In the genomic region with DNA sequence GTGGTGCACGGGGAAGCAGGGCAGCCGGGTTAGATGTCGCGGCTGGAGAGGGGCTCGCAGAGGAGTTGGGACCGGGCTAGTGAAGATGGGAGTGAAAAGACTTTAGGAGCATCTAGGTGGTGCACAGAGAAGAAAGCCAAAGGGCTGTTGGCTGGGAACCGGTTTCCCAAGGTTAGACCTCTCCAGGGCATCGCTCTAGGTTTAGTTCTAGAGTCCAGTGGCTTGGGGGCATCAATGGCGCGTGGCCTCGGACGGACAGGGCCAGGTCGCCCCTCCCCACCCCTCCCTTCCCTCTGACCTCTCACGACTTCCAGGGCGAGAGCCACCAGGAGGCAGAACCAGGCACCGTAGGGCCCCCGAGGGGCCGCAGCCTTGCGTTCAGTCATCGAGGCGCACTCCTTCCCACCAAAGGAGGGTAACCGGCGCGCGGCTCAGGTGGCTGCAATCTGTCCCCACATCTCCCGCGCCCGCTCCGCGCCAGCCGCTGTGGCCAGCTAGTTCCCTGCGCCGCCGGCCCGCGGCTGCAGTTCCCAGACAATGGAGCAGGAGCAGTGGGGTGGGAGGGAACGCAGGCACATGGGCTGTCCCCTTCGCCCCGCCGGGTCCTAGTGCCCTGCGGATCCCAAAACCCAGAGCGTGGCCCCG, we compare ENCODE assay signal across 8 mouse cellular contexts. TPM values are rescaled to one million over a fixed set of nuclear protein-coding genes. Genes with fewer than 3 reads are reported as not detected.
A peak's percentile ranks its signal among the peaks of the same experiment; 100 is the strongest.
DNase-seq lines count a peak whose midpoint lies in the region; ATAC-seq and TF ChIP-seq lines count a peak whose summit lies in the region.

No protein-coding gene starts in this region.

- peaks cover 34% of the 10 kb centered on the region for H3K79me2 ChIP-seq in C2C12 (ENCODE audit: control insufficient read depth, insufficient read depth)

- peak overlapping the region; percentile 91 for H3K4me2 ChIP-seq in forebrain, embryonic 14.5 days (ENCODE audit: low read length)
- peak overlapping the region; percentile 84 for H3K4me2 ChIP-seq in heart, postnatal 0 days (ENCODE audit: low read depth, low read length)
- peak overlapping the region; percentile 62 for H3K4me2 ChIP-seq in liver, embryonic 12.5 days

- peak overlapping the region; percentile 80 for H3K4me3 ChIP-seq in C2C12 (ENCODE audit: insufficient read depth, poor library complexity, severe bottlenecking)
- H3K4me3 ChIP-seq in brown adipose tissue, adult 24 weeks (ENCODE audit: insufficient read depth, low read depth, low read length): peak overlapping the region; percentile 76
- peak overlapping the region; percentile 95 for H3K4me3 ChIP-seq in forebrain, embryonic 14.5 days (ENCODE audit: low read depth, low read length)
- H3K4me3 ChIP-seq in heart, postnatal 0 days (ENCODE audit: low read depth, low read length): peak overlapping the region; percentile 70
- peak overlapping the region; percentile 57 for H3K4me3 ChIP-seq in liver, embryonic 12.5 days

- peak; percentile 96 for ATAC-seq in forebrain, embryonic 14.5 days
- peak; percentile 91 for ATAC-seq in heart, postnatal 0 days (ENCODE audit: insufficient read depth, low read depth)
- peak; percentile 63 for ATAC-seq in liver, embryonic 12.5 days

- DNase-seq in forebrain, embryonic 14.5 days (ENCODE audit: low spot score): peak; percentile 93
- DNase-seq in heart, postnatal 0 days (ENCODE audit: low spot score): peak; percentile 74
- peak; percentile 79 to 89 for DNase-seq in kidney, postnatal 25 days
- peak; percentile 92 for DNase-seq in neural tube, embryonic 10.5 days (ENCODE audit: extremely low spot score, low spot score)
- peak; percentile 31 for DNase-seq in thymus, postnatal 0 days (ENCODE audit: low spot score)

- H3K27ac ChIP-seq in brown adipose tissue, adult 24 weeks (replicated peaks; ENCODE audit: low read depth, low read length): no peak overlapping the region
- H3K27ac ChIP-seq in forebrain, embryonic 14.5 days (ENCODE audit: low read depth, low read length): peak overlapping the region; percentile 92
- peak overlapping the region; percentile 52; the same call in 1 of the 2 replicates for H3K27ac ChIP-seq in heart, postnatal 0 days (ENCODE audit: low read depth)
- no peak overlapping the region for H3K27ac ChIP-seq in liver, embryonic 12.5 days

- WGBS in forebrain, embryonic 14.5 days: under 1% methylated on average over 42 of the region's 43 CpGs
- under 1% methylated on average over 42 of the region's 43 CpGs for WGBS in heart, postnatal 0 days
- WGBS in liver, embryonic 12.5 days (ENCODE audit: insufficient replicate concordance): 1% methylated on average over 40 of the region's 43 CpGs

- TF ChIP-seq CTCF in C2C12 (IDR thresholded peaks at IDR 0.05; ENCODE audit: control insufficient read depth, insufficient read depth, insufficient read length): no peak
- TF ChIP-seq CTCF in heart, postnatal 0 days (IDR thresholded peaks at IDR 0.05; ENCODE audit: low read depth): peak; percentile 12

- H3K79me3 ChIP-seq in C2C12 (ENCODE audit: low read depth): peaks cover 21% of the 10 kb centered on the region

- TF ChIP-seq EP300 in heart, postnatal 0 days (IDR thresholded peaks at IDR 0.05; ENCODE audit: low read depth): no peak; the same call in 1 of the 2 replicates

- H3ac ChIP-seq in C2C12 (ENCODE audit: control insufficient read depth, insufficient read length, low read depth): peak overlapping the region; percentile 85

- H3K9me3 ChIP-seq in forebrain, embryonic 14.5 days (replicated peaks; ENCODE audit: control insufficient read depth, low read length): no peaks in the 10 kb centered on the region
- no peaks in the 10 kb centered on the region for H3K9me3 ChIP-seq in heart, postnatal 0 days (replicated peaks; ENCODE audit: control insufficient read depth, low read length)
- H3K9me3 ChIP-seq in liver, embryonic 12.5 days (replicated peaks): no peaks in the 10 kb centered on the region

- H3K27me3 ChIP-seq in C2C12 (ENCODE audit: control insufficient read depth, insufficient read depth, insufficient read length): no peaks in the 10 kb centered on the region
- no peaks in the 10 kb centered on the region for H3K27me3 ChIP-seq in forebrain, embryonic 14.5 days (replicated peaks; ENCODE audit: control insufficient read depth, insufficient read depth, low read length)
- H3K27me3 ChIP-seq in heart, postnatal 0 days (ENCODE audit: control insufficient read depth, insufficient read depth, low read length): no peaks in the 10 kb centered on the region
- peaks cover 47% of the 10 kb centered on the region for H3K27me3 ChIP-seq in liver, embryonic 12.5 days (replicated peaks)

- peak overlapping the region; percentile 98 for H3K9ac ChIP-seq in forebrain, embryonic 14.5 days (ENCODE audit: low read length)
- H3K9ac ChIP-seq in heart, postnatal 0 days (replicated peaks; ENCODE audit: low read depth, low read length): peak overlapping the region; percentile 67
- peak overlapping the region; percentile 61 for H3K9ac ChIP-seq in liver, embryonic 12.5 days

- peaks cover 64% of the 10 kb centered on the region for H3K36me3 ChIP-seq in C2C12 (ENCODE audit: control insufficient read depth, insufficient read depth)
- H3K36me3 ChIP-seq in forebrain, embryonic 14.5 days (ENCODE audit: control insufficient read depth, insufficient read depth, low read length): peaks cover 63% of the 10 kb centered on the region
- peaks cover 57% of the 10 kb centered on the region for H3K36me3 ChIP-seq in heart, postnatal 0 days (replicated peaks; ENCODE audit: control insufficient read depth, insufficient read depth, low read length)
- H3K36me3 ChIP-seq in liver, embryonic 12.5 days: peaks cover 55% of the 10 kb centered on the region

- H3K4me1 ChIP-seq in brown adipose tissue, adult 24 weeks (ENCODE audit: control insufficient read depth, insufficient read depth, insufficient read length, low read length): peaks cover 4% of the 10 kb centered on the region; the same call in 1 of the 2 replicates
- peaks cover 19% of the 10 kb centered on the region for H3K4me1 ChIP-seq in forebrain, embryonic 14.5 days (ENCODE audit: control insufficient read depth, insufficient read depth, low read length)
- peaks cover 14% of the 10 kb centered on the region; the same call in 1 of the 2 replicates for H3K4me1 ChIP-seq in heart, postnatal 0 days (ENCODE audit: control insufficient read depth, insufficient read depth)
- H3K4me1 ChIP-seq in liver, embryonic 12.5 days: peaks cover 15% of the 10 kb centered on the region; the same call in 1 of the 2 replicates

RNA-seq across cellular contexts. Expression of a gene that starts 0.4 kb away (rescaled TPM):
- polyA plus RNA-seq in C2C12 (2012; fragmentation: generic; extraction: Trizol): 130 TPM
- 1.7 and 2.1 TPM in 2 replicates for polyA plus RNA-seq in brown adipose tissue, adult 24 weeks (2012; ENCODE audit: insufficient read depth, insufficient read length, missing spikeins)
- 106 and 149 TPM in 2 replicates for polyA plus RNA-seq in forebrain, embryonic 14.5 days (2014; fragmentation: Nextera tagmentation; extraction: Ambion mirVana)
- 69.1 and 71.7 TPM in 2 replicates for total RNA-seq in heart, postnatal 0 days (2014; rRNA removed; ENCODE audit: low replicate concordance)
- polyA plus RNA-seq in heart, postnatal 0 days (2015; fragmentation: Nextera tagmentation; extraction: Ambion mirVana): 19.3 and 19.5 TPM in 2 replicates
- 10.6 TPM in 2 replicates for polyA plus RNA-seq in liver, embryonic 12.5 days (2016; fragmentation: Nextera tagmentation; extraction: Ambion mirVana)
- polyA plus RNA-seq in thymus, postnatal 0 days (2015; fragmentation: Nextera tagmentation; extraction: Ambion mirVana): 3.6 and 4.2 TPM in 2 replicates

RNA-seq across cellular contexts. Expression of a gene that starts 12.4 kb away (rescaled TPM):
- 141 TPM for polyA plus RNA-seq in C2C12 (2012; fragmentation: generic; extraction: Trizol)
- 75.1 and 80.3 TPM in 2 replicates for polyA plus RNA-seq in brown adipose tissue, adult 24 weeks (2012; ENCODE audit: insufficient read depth, insufficient read length, missing spikeins)
- polyA plus RNA-seq in forebrain, embryonic 14.5 days (2014; fragmentation: Nextera tagmentation; extraction: Ambion mirVana): 42.7 and 47.7 TPM in 2 replicates
- 80.6 and 99.8 TPM in 2 replicates for total RNA-seq in heart, postnatal 0 days (2014; rRNA removed; ENCODE audit: low replicate concordance)
- polyA plus RNA-seq in heart, postnatal 0 days (2015; fragmentation: Nextera tagmentation; extraction: Ambion mirVana): 85.8 and 90.9 TPM in 2 replicates
- 28.2 and 28.5 TPM in 2 replicates for polyA plus RNA-seq in liver, embryonic 12.5 days (2016; fragmentation: Nextera tagmentation; extraction: Ambion mirVana)
- 35.2 and 41.6 TPM in 2 replicates for polyA plus RNA-seq in thymus, postnatal 0 days (2015; fragmentation: Nextera tagmentation; extraction: Ambion mirVana)

RNA-seq across cellular contexts. Expression of a gene that starts 25.7 kb away (rescaled TPM):
- polyA plus RNA-seq in C2C12 (2012; fragmentation: generic; extraction: Trizol): 299 TPM
- 64.9 and 65.6 TPM in 2 replicates for polyA plus RNA-seq in brown adipose tissue, adult 24 weeks (2012; ENCODE audit: insufficient read depth, insufficient read length, missing spikeins)
- 44.2 and 45.5 TPM in 2 replicates for polyA plus RNA-seq in forebrain, embryonic 14.5 days (2014; fragmentation: Nextera tagmentation; extraction: Ambion mirVana)
- 362 and 463 TPM in 2 replicates for total RNA-seq in heart, postnatal 0 days (2014; rRNA removed; ENCODE audit: low replicate concordance)
- polyA plus RNA-seq in heart, postnatal 0 days (2015; fragmentation: Nextera tagmentation; extraction: Ambion mirVana): 33.0 and 36.8 TPM in 2 replicates
- 24.1 and 25.6 TPM in 2 replicates for polyA plus RNA-seq in liver, embryonic 12.5 days (2016; fragmentation: Nextera tagmentation; extraction: Ambion mirVana)
- 31.6 and 34.9 TPM in 2 replicates for polyA plus RNA-seq in thymus, postnatal 0 days (2015; fragmentation: Nextera tagmentation; extraction: Ambion mirVana)

RNA-seq across cellular contexts. Expression of a gene that starts 29.8 kb away (rescaled TPM):
- polyA plus RNA-seq in C2C12 (2012; fragmentation: generic; extraction: Trizol): 6.3 TPM
- polyA plus RNA-seq in brown adipose tissue, adult 24 weeks (2012; ENCODE audit: insufficient read depth, insufficient read length, missing spikeins): 2.1 and 2.4 TPM in 2 replicates
- 0.34 and 0.49 TPM in 2 replicates for polyA plus RNA-seq in forebrain, embryonic 14.5 days (2014; fragmentation: Nextera tagmentation; extraction: Ambion mirVana)
- total RNA-seq in heart, postnatal 0 days (2014; rRNA removed; ENCODE audit: low replicate concordance): 0.46 and 2.7 TPM in 2 replicates
- polyA plus RNA-seq in heart, postnatal 0 days (2015; fragmentation: Nextera tagmentation; extraction: Ambion mirVana): 0.43 and 0.59 TPM in 2 replicates
- polyA plus RNA-seq in liver, embryonic 12.5 days (2016; fragmentation: Nextera tagmentation; extraction: Ambion mirVana): 1.0 and 1.2 TPM in 2 replicates
- polyA plus RNA-seq in thymus, postnatal 0 days (2015; fragmentation: Nextera tagmentation; extraction: Ambion mirVana): 2.4 and 3.3 TPM in 2 replicates

RNA-seq across cellular contexts. Expression of a gene that starts 39.5 kb away (rescaled TPM):
- polyA plus RNA-seq in C2C12 (2012; fragmentation: generic; extraction: Trizol): 0.30 TPM
- polyA plus RNA-seq in brown adipose tissue, adult 24 weeks (2012; ENCODE audit: insufficient read depth, insufficient read length, missing spikeins): not detected in 2 replicates
- not detected in 2 replicates for polyA plus RNA-seq in forebrain, embryonic 14.5 days (2014; fragmentation: Nextera tagmentation; extraction: Ambion mirVana)
- 3.6 TPM in 1 of 2 replicates, not detected in the other for total RNA-seq in heart, postnatal 0 days (2014; rRNA removed; ENCODE audit: low replicate concordance)
- polyA plus RNA-seq in heart, postnatal 0 days (2015; fragmentation: Nextera tagmentation; extraction: Ambion mirVana): not detected in 2 replicates
- polyA plus RNA-seq in liver, embryonic 12.5 days (2016; fragmentation: Nextera tagmentation; extraction: Ambion mirVana): not detected in 2 replicates
- 141 and 145 TPM in 2 replicates for polyA plus RNA-seq in thymus, postnatal 0 days (2015; fragmentation: Nextera tagmentation; extraction: Ambion mirVana)

Comparison
In these comparisons a context has a peak if more than half of its experiments do, and no peak if none do; other contexts are left out.
1. H3K27ac ChIP-seq: peak in forebrain, embryonic 14.5 days (single experiment) and heart, postnatal 0 days (single experiment); none in brown adipose tissue, adult 24 weeks (single experiment) and liver, embryonic 12.5 days (single experiment).
2. DNase-seq: peak in every context shown above with its lines; median percentile 93 in forebrain, embryonic 14.5 days; 92 in neural tube, embryonic 10.5 days; 84 in kidney, postnatal 25 days; 74 in heart, postnatal 0 days; 31 in thymus, postnatal 0 days.
3. Peak in every context shown above with its lines, with median percentiles within 50 percentile points of each other: H3K4me3 ChIP-seq, ATAC-seq, H3K4me2 ChIP-seq and H3K9ac ChIP-seq.